Mouse (Mus musculus) megakaryocyte, embryonic 14.5 days (primary cell): ENCODE measurements at regions not wholly inside any gene's neighbourhood (a gene's known extent, or its start where the extent isn't known, plus 50 kb on each side); places are given as distances from the start of the nearest gene placed in this dataset.

Experiments
- FLI1 ChIP-seq: IDR thresholded peaks from 2 replicates; pipeline ENCODE4 v1.6.1; 2012; ENCODE audit warnings: low read length, inconsistent platforms, mixed read lengths
- GATA1 ChIP-seq: IDR thresholded peaks from 3 replicates; pipeline ENCODE4 v1.6.1; 2012; ENCODE audit warnings: mixed read lengths, low read length, inconsistent platforms, borderline replicate concordance

DNA sequence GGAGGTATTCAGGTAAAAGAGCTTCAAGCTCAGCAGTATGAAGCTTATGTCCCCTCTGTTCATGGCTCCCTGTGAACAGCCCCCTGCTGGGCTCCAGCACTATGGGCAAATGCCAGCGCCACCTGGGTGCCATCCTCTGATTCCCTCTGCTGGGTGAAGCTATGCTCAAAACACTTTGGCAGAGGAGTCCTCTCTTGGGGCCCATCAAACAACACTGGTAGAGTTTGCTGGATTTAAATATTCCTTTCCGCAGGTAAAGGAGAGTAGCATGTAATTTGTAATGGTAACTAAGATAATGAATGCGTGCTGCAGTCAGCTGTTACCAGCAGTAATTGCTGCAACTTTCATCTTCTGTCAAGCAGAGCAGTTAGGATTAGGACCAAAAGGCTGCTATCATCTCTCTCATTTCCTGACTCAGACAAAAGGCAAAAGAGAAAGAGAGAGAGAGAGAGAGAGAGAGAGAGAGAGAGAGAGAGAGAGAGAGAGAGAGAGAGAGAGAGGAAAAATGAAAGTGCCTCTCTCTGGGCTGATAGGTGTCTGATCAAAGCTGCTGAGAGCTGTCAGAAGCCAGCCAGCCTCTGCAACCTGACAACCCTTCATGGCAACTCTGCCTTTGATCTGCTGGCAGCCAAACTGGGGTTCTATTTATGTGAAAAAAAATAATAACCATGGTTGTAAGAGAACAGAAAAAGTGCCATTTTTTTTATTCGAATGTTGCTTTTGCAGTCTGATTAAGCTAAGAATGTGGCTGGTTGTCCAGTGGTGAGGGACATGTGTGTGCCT, 416.2 kb downstream of the Dcdc2c start:
- TF ChIP-seq GATA1 (no peak), FLI1 (no peak)
